In genomic region chr14:48812741-48813495, GRCm38 (mm10) we compare ENCODE assay signal across 19 mouse cellular contexts.
A peak's percentile ranks its signal among the peaks of the same experiment; 100 is the strongest.
DNase-seq lines count a peak whose midpoint lies in the region; TF ChIP-seq lines count a peak whose summit lies in the region.
"Had no signal": no experiment of that assay in that cellular context is flagged by ENCODE, and none has a peak within 500 bp of the region (broad histone marks: within the 10 kb centered on the region; RNA-seq: fewer than 3 reads in every experiment).

No protein-coding gene starts in this region.

- H3K27ac ChIP-seq in cerebellum, adult 2 months (ENCODE audit: insufficient read depth, low read length): no peak overlapping the region
- H3K27ac ChIP-seq: forebrain, embryonic 10.5 days; heart, embryonic 10.5 days; hindbrain, embryonic 15.5 days; intestine, embryonic 15.5 days; liver, embryonic 14.5 days had no signal

- no peaks in the 10 kb centered on the region; the same call in 1 of the 2 replicates for H3K27me3 ChIP-seq in cerebellum, adult 2 months (ENCODE audit: control insufficient read depth, insufficient read depth, low read length)
- H3K27me3 ChIP-seq: hindbrain, embryonic 15.5 days; intestine, embryonic 15.5 days had no signal

- peak; percentile 59 to 61 for DNase-seq in cerebellum, postnatal 14 days
- DNase-seq in cerebellum, adult 2 months: no peak
- DNase-seq in layer of hippocampus, adult 11-12 months (ENCODE audit: low spot score): peak; percentile 40
- no peak for DNase-seq in layer of hippocampus, adult 9-10 months (ENCODE audit: low spot score)
- DNase-seq in R1 (ENCODE audit: low read depth, low spot score): peak; percentile 16
- peak; percentile 21 for DNase-seq in layer of hippocampus, adult 9-11 months
- no peak for DNase-seq in kidney, adult 9 months
- DNase-seq in spleen, adult 18-20 months: no peak
- DNase-seq: adrenal gland, postnatal 25 days; cerebellum, adult 11 months; gastrocnemius, postnatal 10 days; kidney, postnatal 25 days; lung, embryonic 14.5 days; thymus, postnatal 14 days had no signal

- TF ChIP-seq POLR2A in cerebellum, adult 2 months (IDR thresholded peaks at IDR 0.05; ENCODE audit: borderline replicate concordance, insufficient read depth, low read length): no peak

- 47% methylated on average over 11 of the region's 11 CpGs for WGBS in cerebellum, adult 2 months

- TF ChIP-seq CTCF in cerebellum, adult 2 months (IDR thresholded peaks at IDR 0.05; ENCODE audit: borderline replicate concordance, insufficient read depth, low read depth, low read length): no peak

- H3K4me3 ChIP-seq in cerebellum, adult 2 months (replicated peaks; ENCODE audit: insufficient read depth, low read depth, low read length): no peak overlapping the region
- H3K4me3 ChIP-seq: forebrain, embryonic 10.5 days; heart, embryonic 10.5 days; hindbrain, embryonic 15.5 days; intestine, embryonic 15.5 days had no signal

- H3K4me1 ChIP-seq in cerebellum, adult 2 months (ENCODE audit: control insufficient read depth, insufficient read depth, low read length): no peaks in the 10 kb centered on the region
- H3K4me1 ChIP-seq: heart, embryonic 10.5 days; hindbrain, embryonic 15.5 days; intestine, embryonic 15.5 days had no signal

Comparison
In these comparisons a context has a peak if more than half of its experiments do, and no peak if none do; other contexts are left out.
1. DNase-seq: peak in cerebellum, postnatal 14 days (2 of 2), layer of hippocampus, adult 11-12 months (single experiment), R1 (single experiment) and layer of hippocampus, adult 9-11 months (single experiment); none in cerebellum, adult 2 months (0 of 2), layer of hippocampus, adult 9-10 months (single experiment), kidney, adult 9 months (single experiment) and spleen, adult 18-20 months (0 of 2).